Comparison of ENCODE assay signal across 21 mouse cellular contexts in the genomic region with DNA sequence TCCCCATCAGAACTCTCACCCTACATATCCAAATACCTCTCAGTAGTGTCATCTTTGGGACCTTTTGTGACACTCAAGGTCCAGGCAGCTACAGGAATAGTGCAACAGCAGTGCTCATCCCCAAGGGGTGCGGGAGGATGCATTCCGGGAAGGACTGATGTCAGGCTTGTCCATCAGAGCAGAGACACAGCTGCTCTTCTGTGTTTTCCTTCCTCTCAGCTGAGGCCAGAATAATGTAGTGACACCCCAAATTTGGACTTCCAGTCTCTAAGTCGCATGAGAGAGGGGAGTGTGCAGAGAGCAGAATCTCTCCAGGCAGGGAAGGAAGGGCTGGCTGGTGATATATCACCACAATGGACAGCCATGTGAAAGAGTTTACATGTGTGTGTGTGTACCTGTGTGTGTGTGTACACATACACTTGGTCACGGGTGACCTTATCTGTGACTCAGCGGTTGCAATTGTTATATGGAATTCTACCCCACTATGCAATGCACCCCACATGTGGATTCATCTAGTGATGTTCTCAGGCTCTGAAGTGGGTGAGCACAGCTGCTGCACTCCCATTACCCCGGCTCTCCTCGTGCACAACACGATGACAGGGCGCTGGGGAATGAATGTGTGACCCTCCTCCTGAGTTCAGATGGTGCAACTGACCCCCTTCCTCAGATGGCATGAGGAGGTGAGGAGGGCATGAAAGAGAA. TPM values are rescaled to one million over a fixed set of nuclear protein-coding genes. Genes with fewer than 3 reads are reported as not detected.
A peak's percentile ranks its signal among the peaks of the same experiment; 100 is the strongest.
DNase-seq lines count a peak whose midpoint lies in the region; ATAC-seq and TF ChIP-seq lines count a peak whose summit lies in the region.
"Had no signal": no experiment of that assay in that cellular context is flagged by ENCODE, and none has a peak within 500 bp of the region (broad histone marks: within the 10 kb centered on the region; RNA-seq: fewer than 3 reads in every experiment).

No protein-coding gene starts in this region.

- intact Hi-C loops in heart, postnatal 10 days (cut with DNase I), result no loop called here
- intact Hi-C loops in heart, postnatal 25 days (cut with DNase I), result no loop called here

- H3K27me3 ChIP-seq in embryonic facial prominence, embryonic 11.5 days (ENCODE audit: control insufficient read depth, insufficient read depth, low read length), result no peaks in the 10 kb centered on the region
- peaks cover 6% of the 10 kb centered on the region for H3K27me3 ChIP-seq in embryonic facial prominence, embryonic 10.5 days (replicated peaks; ENCODE audit: low read depth, poor library complexity, severe bottlenecking)
- H3K27me3 ChIP-seq in heart, embryonic 14.5 days (ENCODE audit: control insufficient read depth, insufficient read depth, low read length), result no peaks in the 10 kb centered on the region; the same call in 1 of the 2 replicates
- peaks cover 10% of the 10 kb centered on the region for H3K27me3 ChIP-seq in heart, embryonic 11.5 days (ENCODE audit: control insufficient read depth, insufficient read depth, low read length)
- no peaks in the 10 kb centered on the region for H3K27me3 ChIP-seq in limb, embryonic 14.5 days (ENCODE audit: control insufficient read depth, insufficient read depth, low read length)
- H3K27me3 ChIP-seq: forebrain, embryonic 15.5 days; hindbrain, embryonic 15.5 days had no signal

- no peaks in the 10 kb centered on the region for H3K4me1 ChIP-seq in embryonic facial prominence, embryonic 11.5 days (ENCODE audit: control insufficient read depth, insufficient read depth, low read length)
- peaks cover 14% of the 10 kb centered on the region for H3K4me1 ChIP-seq in embryonic facial prominence, embryonic 10.5 days
- peaks cover 7 to 13% of the 10 kb centered on the region in 2 experiments for H3K4me1 ChIP-seq in heart, embryonic 14.5 days (ENCODE audit: control insufficient read depth in 2 of 2, insufficient read depth in 2 of 2, low read length in 2 of 2)
- peaks cover 6% of the 10 kb centered on the region; the same call in 1 of the 2 replicates for H3K4me1 ChIP-seq in heart, embryonic 11.5 days (ENCODE audit: control insufficient read depth, insufficient read depth, low read length)
- no peaks in the 10 kb centered on the region for H3K4me1 ChIP-seq in limb, embryonic 14.5 days (ENCODE audit: control insufficient read depth, insufficient read depth, low read length)

- H3K36me3 ChIP-seq in embryonic facial prominence, embryonic 11.5 days (replicated peaks; ENCODE audit: control insufficient read depth, insufficient read depth, low read depth, low read length), result no peaks in the 10 kb centered on the region
- H3K36me3 ChIP-seq in embryonic facial prominence, embryonic 10.5 days (replicated peaks), result no peaks in the 10 kb centered on the region
- no peaks in the 10 kb centered on the region for H3K36me3 ChIP-seq in heart, embryonic 14.5 days (ENCODE audit: control insufficient read depth, insufficient read depth, low read length)
- H3K36me3 ChIP-seq in heart, embryonic 11.5 days (ENCODE audit: control insufficient read depth, insufficient read depth, low read length), result no peaks in the 10 kb centered on the region
- H3K36me3 ChIP-seq in limb, embryonic 14.5 days (ENCODE audit: control insufficient read depth, insufficient read depth, low read length), result no peaks in the 10 kb centered on the region
- H3K36me3 ChIP-seq: forebrain, embryonic 15.5 days; G1E; heart, embryonic 13.5 days; hindbrain, embryonic 15.5 days had no signal

- DNase-seq in embryonic facial prominence, embryonic 11.5 days (ENCODE audit: low spot score), result no peak
- no peak for DNase-seq in embryonic facial prominence, embryonic 10.5 days (ENCODE audit: low spot score)
- peak; percentile 12 to 25 for DNase-seq in heart, postnatal 10 days
- no peak for DNase-seq in heart, postnatal 25 days (ENCODE audit: low spot score)
- DNase-seq in limb, embryonic 14.5 days (ENCODE audit: low spot score), result no peak
- DNase-seq in layer of hippocampus, postnatal 36 days, result no peak
- DNase-seq: adrenal gland, postnatal 10 days; B cell, adult 2 months; cerebellum, adult 11 months; cerebellum, adult 8-10 months; cerebellum, postnatal 14 days; gastrocnemius, postnatal 36 days; kidney, adult 2 months had no signal

- WGBS in embryonic facial prominence, embryonic 11.5 days, result 78% methylated on average over 9 of the region's 9 CpGs
- 83% methylated on average over 9 of the region's 9 CpGs for WGBS in embryonic facial prominence, embryonic 10.5 days
- WGBS in heart, embryonic 14.5 days, result 55% methylated on average over 9 of the region's 9 CpGs
- WGBS in heart, embryonic 11.5 days (ENCODE audit: insufficient replicate concordance), result 69% methylated on average over 9 of the region's 9 CpGs
- WGBS in limb, embryonic 14.5 days, result 81% methylated on average over 9 of the region's 9 CpGs

- no peak overlapping the region for H3K9ac ChIP-seq in embryonic facial prominence, embryonic 11.5 days (replicated peaks; ENCODE audit: low read length)
- H3K9ac ChIP-seq in heart, embryonic 14.5 days (ENCODE audit: low read length), result no peak overlapping the region
- H3K9ac ChIP-seq in heart, embryonic 11.5 days (ENCODE audit: low read depth, low read length), result no peak overlapping the region
- no peak overlapping the region for H3K9ac ChIP-seq in limb, embryonic 14.5 days (ENCODE audit: low read depth, low read length, severe bottlenecking)
- H3K9ac ChIP-seq: forebrain, embryonic 15.5 days; heart, embryonic 13.5 days; hindbrain, embryonic 15.5 days had no signal

- H3K4me2 ChIP-seq in embryonic facial prominence, embryonic 11.5 days (ENCODE audit: low read depth, low read length), result no peak overlapping the region
- no peak overlapping the region for H3K4me2 ChIP-seq in heart, embryonic 14.5 days (ENCODE audit: low read length)
- H3K4me2 ChIP-seq in heart, embryonic 11.5 days, result no peak overlapping the region
- no peak overlapping the region for H3K4me2 ChIP-seq in limb, embryonic 14.5 days (replicated peaks; ENCODE audit: low read depth, low read length, severe bottlenecking)
- H3K4me2 ChIP-seq: forebrain, embryonic 15.5 days; heart, embryonic 13.5 days; hindbrain, embryonic 15.5 days had no signal

- no peak overlapping the region for H3K27ac ChIP-seq in embryonic facial prominence, embryonic 11.5 days (replicated peaks; ENCODE audit: low read depth, low read length)
- H3K27ac ChIP-seq in embryonic facial prominence, embryonic 10.5 days (replicated peaks), result no peak overlapping the region
- H3K27ac ChIP-seq in heart, embryonic 14.5 days (replicated peaks in 1 of 2; ENCODE audit: control insufficient read depth in 1 of 2, insufficient read depth in 1 of 2, low read depth in 2 of 2, low read length in 2 of 2), result peak overlapping the region in 1 of 2 experiments; percentile 53; a peak in 2 of 4 replicates
- no peak overlapping the region for H3K27ac ChIP-seq in heart, embryonic 11.5 days (ENCODE audit: low read depth, low read length)
- no peak overlapping the region for H3K27ac ChIP-seq in limb, embryonic 14.5 days (replicated peaks; ENCODE audit: low read depth, low read length)
- H3K27ac ChIP-seq: forebrain, embryonic 15.5 days; heart, embryonic 13.5 days; hindbrain, embryonic 15.5 days had no signal

- H3K9me3 ChIP-seq in embryonic facial prominence, embryonic 11.5 days (replicated peaks; ENCODE audit: control insufficient read depth, low read length), result no peaks in the 10 kb centered on the region
- H3K9me3 ChIP-seq in embryonic facial prominence, embryonic 10.5 days, result no peaks in the 10 kb centered on the region
- no peaks in the 10 kb centered on the region for H3K9me3 ChIP-seq in heart, embryonic 14.5 days (ENCODE audit: control insufficient read depth, low read length)
- no peaks in the 10 kb centered on the region for H3K9me3 ChIP-seq in heart, embryonic 11.5 days (replicated peaks; ENCODE audit: control insufficient read depth, low read length)
- no peaks in the 10 kb centered on the region for H3K9me3 ChIP-seq in limb, embryonic 14.5 days (ENCODE audit: control insufficient read depth, low read length)
- H3K9me3 ChIP-seq: forebrain, embryonic 15.5 days; G1E; heart, embryonic 13.5 days; hindbrain, embryonic 15.5 days had no signal

- H3K4me3 ChIP-seq in embryonic facial prominence, embryonic 11.5 days (ENCODE audit: low read depth, low read length), result no peak overlapping the region
- H3K4me3 ChIP-seq in embryonic facial prominence, embryonic 10.5 days, result no peak overlapping the region
- H3K4me3 ChIP-seq in heart, embryonic 14.5 days (ENCODE audit: control insufficient read depth in 1 of 2, insufficient read depth in 1 of 2, low read depth in 1 of 2, low read length in 2 of 2), result no peak overlapping the region
- no peak overlapping the region for H3K4me3 ChIP-seq in heart, embryonic 11.5 days (ENCODE audit: low read depth, low read length)
- H3K4me3 ChIP-seq in limb, embryonic 14.5 days (replicated peaks; ENCODE audit: low read length), result no peak overlapping the region
- H3K4me3 ChIP-seq: forebrain, embryonic 15.5 days; heart, embryonic 13.5 days; hindbrain, embryonic 15.5 days had no signal

- no peak for TF ChIP-seq POLR2A in limb, embryonic 14.5 days (IDR thresholded peaks at IDR 0.05; ENCODE audit: borderline replicate concordance, extremely low read depth, insufficient read depth, insufficient read length)

- peak; percentile 36; the same call in 1 of the 2 replicates for ATAC-seq in embryonic facial prominence, embryonic 11.5 days (replicated peaks; ENCODE audit: insufficient number of reproducible peaks, low FRiP score, low TSS enrichment, low read depth)
- ATAC-seq in heart, embryonic 14.5 days (ENCODE audit: insufficient number of reproducible peaks, insufficient read depth, low FRiP score, low read depth), result 0 out of 2 replicates have a peak, but pooled peaks have one; percentile 8
- no peak for ATAC-seq in heart, embryonic 11.5 days (replicated peaks; ENCODE audit: insufficient number of reproducible peaks, low FRiP score, low TSS enrichment)
- ATAC-seq in limb, embryonic 14.5 days (ENCODE audit: low FRiP score, low read depth), result peak; percentile 66
- ATAC-seq: CD4-positive, CD25-positive, alpha-beta regulatory T cell, adult 4 months; forebrain, embryonic 15.5 days; intestine, embryonic 16.5 days had no signal

RNA-seq across cellular contexts. Expression of a gene that starts 19.1 kb away (rescaled TPM):
- polyA plus RNA-seq in embryonic facial prominence, embryonic 11.5 days (2014; fragmentation: Nextera tagmentation; extraction: Ambion mirVana), result 24.0 and 24.5 TPM in 2 replicates
- 34.6 and 36.1 TPM in 2 replicates for polyA plus RNA-seq in embryonic facial prominence, embryonic 10.5 days (2016; fragmentation: Nextera tagmentation; extraction: Ambion mirVana)
- 17.5 and 20.9 TPM in 2 replicates for polyA plus RNA-seq in heart, embryonic 14.5 days (2014; fragmentation: Nextera tagmentation; extraction: Ambion mirVana)
- 20.1 and 22.0 TPM in 2 replicates for polyA plus RNA-seq in heart, embryonic 11.5 days (2014; fragmentation: Nextera tagmentation; extraction: Ambion mirVana)
- 10 to 100 TPM; 26.8 to 31.2 TPM for total RNA-seq in heart, postnatal 10 days (2021)
- total RNA-seq in heart, postnatal 25 days (2021), result 10 to 100 TPM; 17.5 to 21.8 TPM
- polyA plus RNA-seq in limb, embryonic 14.5 days (2012; rRNA removed), result 64.3 and 78.5 TPM in 2 replicates
- 24.8 and 31.9 TPM in 2 replicates for polyA plus RNA-seq in limb, embryonic 14.5 days (2014; fragmentation: Nextera tagmentation; extraction: Ambion mirVana)
- total RNA-seq in layer of hippocampus, postnatal 36 days (2021), result 10 to 100 TPM; 48.4 to 56.3 TPM

Comparison
In these comparisons a context has a peak if more than half of its experiments do, and no peak if none do; other contexts are left out.
1. DNase-seq: peak in heart, postnatal 10 days (2 of 2); none in embryonic facial prominence, embryonic 11.5 days (single experiment), embryonic facial prominence, embryonic 10.5 days (single experiment), heart, postnatal 25 days (single experiment), limb, embryonic 14.5 days (single experiment) and layer of hippocampus, postnatal 36 days (0 of 2).